Mouse (Mus musculus) ES-Bruce4 (cell line): ENCODE results near the gene Plcxd1.

ENCODE experiments used
- CTCF ChIP-seq: IDR thresholded peaks from one replicate; pipeline ENCODE4 v1.8.1; 2011; ENCODE audit warnings: low read depth, low read length
- POLR2A ChIP-seq: IDR thresholded peaks from one replicate; pipeline ENCODE4 v1.8.1; 2011; ENCODE audit warnings: low read length; ENCODE audit not compliant: insufficient read depth

GRCm38 (mm10) chr5:110106140-110106871 lies 6.5 kb downstream of the Plcxd1 start:
- TF ChIP-seq CTCF (no peak), POLR2A (no peak)
